Mouse (Mus musculus) neural tube, embryonic 15.5 days (tissue): Measurements from ENCODE around the gene Enox1. TPM values are rescaled to one million over a fixed set of nuclear protein-coding genes. Genes with fewer than 3 reads are reported as not detected.
"Not testable (repeated sequence)": the region's sequence is repeated elsewhere in the genome, so short reads cannot be mapped to it uniquely, and the experiment has no call there.

Experiments
- ATAC-seq: fragments of 200-750 bp; cut with Nextera tagmentation; 2 replicates; pipeline ENCODE4 v1.8.0; 2017; ENCODE audit warnings: mild to moderate bottlenecking, moderate TSS enrichment, moderate library complexity; ENCODE audit not compliant: low FRiP score
- H3K27ac ChIP-seq: fragments of 300-500 bp; sonication (generic); replicated peaks from 2 replicates; pipeline ENCODE4 v1.5.1; 2015; ENCODE audit warnings: mild to moderate bottlenecking, inconsistent platforms
- H3K27me3 ChIP-seq: fragments of 300-500 bp; sonication (generic); replicated peaks from 2 replicates; pipeline ENCODE4 v1.6.1; 2015; ENCODE audit warnings: inconsistent platforms
- H3K36me3 ChIP-seq: fragments of 300-500 bp; sonication (generic); 2 replicates; pipeline ENCODE4 v1.6.1; 2015; ENCODE audit warnings: inconsistent platforms
- H3K4me1 ChIP-seq: fragments of 300-500 bp; sonication (generic); 2 replicates; pipeline ENCODE4 v1.6.1; 2015; ENCODE audit warnings: inconsistent platforms
- H3K4me2 ChIP-seq: fragments of 300-500 bp; sonication (generic); 2 replicates; pipeline ENCODE4 v1.6.1; 2015; ENCODE audit warnings: inconsistent platforms, mild to moderate bottlenecking, moderate library complexity
- H3K4me3 ChIP-seq: fragments of 300-500 bp; sonication (generic); replicated peaks from 2 replicates; pipeline ENCODE4 v1.5.1; 2015; ENCODE audit warnings: mild to moderate bottlenecking, inconsistent platforms
- H3K9ac ChIP-seq: fragments of 300-500 bp; sonication (generic); replicated peaks from 2 replicates; pipeline ENCODE4 v1.6.1; 2015; ENCODE audit warnings: mild to moderate bottlenecking, inconsistent platforms
- H3K9me3 ChIP-seq: fragments of 300-500 bp; sonication (generic); replicated peaks from 2 replicates; pipeline ENCODE4 v1.6.1; 2016; ENCODE audit warnings: inconsistent platforms
- WGBS: fragments of 180-500 bp; shearing (Covaris S2); methylation state at CpG from one replicate; pipeline ENCODE4 v1.1.7; 2015; ENCODE audit warnings: mixed read lengths; 5-methylcytosine and 5-hydroxymethylcytosine counted together
- polyA plus RNA-seq: library from polyadenylated mRNA; unstranded; fragments of >200 nt; fragmentation: Nextera tagmentation; extraction: Ambion mirVana; gene quantifications from 2 replicates; pipeline ENCODE4 v1.2.1, GENCODE M21; 2015

The Enox1 gene
- polyA plus RNA-seq, 1 experiment from 2014 or later: 45.0 TPM

- WGBS: 88% methylated on average over 1 of the region's 1 CpGs
- Histone ChIP-seq H3K27me3 (no peaks in the 10 kb centered on the region), H3K4me1 (no peaks in the 10 kb centered on the region), H3K27ac (no peak overlapping the region), H3K36me3 (no peaks in the 10 kb centered on the region), H3K9ac (no peak overlapping the region), H3K9me3 (no peaks in the 10 kb centered on the region), H3K4me2 (no peak overlapping the region), H3K4me3 (no peak overlapping the region)
- ATAC-seq: no peak
Observed at GRCm38 (mm10) chr14:77526262-77526661, 369.7 kb downstream of the Enox1 start.

GRCm38 (mm10) chr14:77529201-77529600 is 372.6 kb downstream of the Enox1 start:
- no peaks in the 10 kb centered on the region for H3K36me3 ChIP-seq
- H3K4me3 ChIP-seq: no peak overlapping the region
- H3K27ac ChIP-seq: no peak overlapping the region
- H3K4me2 ChIP-seq: no peak overlapping the region
- H3K27me3 ChIP-seq: no peaks in the 10 kb centered on the region
- H3K4me1 ChIP-seq: peaks cover 1% of the 10 kb centered on the region; the same call in 1 of the 2 replicates
- WGBS: 77% methylated on average over 9 of the region's 9 CpGs
- no peak for ATAC-seq
- H3K9me3 ChIP-seq: no peaks in the 10 kb centered on the region
- H3K9ac ChIP-seq: no peak overlapping the region

GRCm38 (mm10) chr14:77529621-77530020 is 373.1 kb downstream of the Enox1 start:
- no peaks in the 10 kb centered on the region for H3K27me3 ChIP-seq
- no peak overlapping the region for H3K27ac ChIP-seq
- ATAC-seq: no peak
- no peaks in the 10 kb centered on the region for H3K9me3 ChIP-seq
- peaks cover 4% of the 10 kb centered on the region; the same call in 1 of the 2 replicates for H3K4me1 ChIP-seq
- no peak overlapping the region for H3K4me3 ChIP-seq
- no peak overlapping the region for H3K9ac ChIP-seq
- no peaks in the 10 kb centered on the region for H3K36me3 ChIP-seq
- H3K4me2 ChIP-seq: no peak overlapping the region
- WGBS: 86% methylated on average over 5 of the region's 5 CpGs

DNA sequence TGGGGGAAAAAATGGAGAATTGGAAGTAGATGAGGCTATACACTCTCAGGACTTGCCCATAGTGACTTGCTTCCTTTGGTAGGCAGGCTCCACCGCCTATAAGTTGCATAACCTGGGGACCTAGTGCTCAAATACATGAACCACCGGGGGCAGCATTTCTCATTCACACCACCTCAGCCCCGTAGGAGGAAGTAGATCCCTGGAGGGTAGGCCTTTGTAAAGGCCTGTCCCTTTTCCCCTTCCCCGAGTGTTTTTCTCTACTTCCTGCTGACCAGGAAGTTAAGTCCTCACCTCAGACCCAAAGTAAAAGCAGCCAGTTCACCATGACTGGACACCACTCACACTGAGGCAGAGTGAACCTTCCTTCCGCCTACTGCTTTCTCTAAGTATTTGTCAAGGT is 377.1 kb downstream of the Enox1 start:
- H3K4me1 ChIP-seq: peaks cover 4% of the 10 kb centered on the region; the same call in 1 of the 2 replicates
- H3K4me2 ChIP-seq: no peak overlapping the region
- no peak overlapping the region for H3K27ac ChIP-seq
- no peaks in the 10 kb centered on the region for H3K9me3 ChIP-seq
- H3K36me3 ChIP-seq: no peaks in the 10 kb centered on the region
- no peak overlapping the region for H3K4me3 ChIP-seq
- ATAC-seq: no peak
- no peaks in the 10 kb centered on the region for H3K27me3 ChIP-seq
- H3K9ac ChIP-seq: no peak overlapping the region
- 73% methylated on average over 5 of the region's 5 CpGs for WGBS

DNA sequence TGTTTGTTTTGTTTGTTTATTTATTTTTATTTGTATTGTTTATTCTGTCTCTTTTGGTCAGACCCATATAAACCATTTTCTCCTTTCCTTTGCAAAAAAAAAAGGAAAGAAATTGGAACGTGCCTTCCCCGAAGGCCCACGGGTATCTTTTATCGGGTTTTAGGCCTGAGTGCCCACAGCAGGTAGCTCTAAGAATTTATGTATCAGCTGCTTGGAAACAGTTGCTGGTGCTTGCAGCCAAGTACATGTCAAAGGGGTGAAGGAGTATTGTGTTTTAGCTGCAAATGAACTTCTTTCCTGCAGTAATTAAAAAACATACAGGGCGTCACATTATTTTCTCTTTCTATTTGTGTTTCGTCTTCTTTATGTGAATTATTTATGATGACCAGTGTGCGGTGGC is 377.6 kb downstream of the Enox1 start:
- H3K27me3 ChIP-seq: no peaks in the 10 kb centered on the region
- 36% methylated on average over 7 of the region's 7 CpGs for WGBS
- H3K27ac ChIP-seq: peak overlapping the region; percentile 51; the same call in 1 of the 2 replicates
- ATAC-seq: no peak
- no peak overlapping the region for H3K4me2 ChIP-seq
- H3K9ac ChIP-seq: no peak overlapping the region; the same call in 1 of the 2 replicates
- H3K9me3 ChIP-seq: no peaks in the 10 kb centered on the region
- no peaks in the 10 kb centered on the region for H3K36me3 ChIP-seq
- no peak overlapping the region for H3K4me3 ChIP-seq
- H3K4me1 ChIP-seq: peaks cover 4% of the 10 kb centered on the region; the same call in 1 of the 2 replicates

GRCm38 (mm10) chr14:77536592-77536991 is 380.0 kb downstream of the Enox1 start:
- Histone ChIP-seq H3K27ac (no peak overlapping the region), H3K4me3 (no peak overlapping the region), H3K27me3 (no peaks in the 10 kb centered on the region), H3K4me1 (peaks cover 4% of the 10 kb centered on the region; the same call in 1 of the 2 replicates), H3K9ac (no peak overlapping the region), H3K36me3 (no peaks in the 10 kb centered on the region), H3K9me3 (no peaks in the 10 kb centered on the region), H3K4me2 (no peak overlapping the region)
- ATAC-seq: no peak
- 85% methylated on average over 2 of the region's 2 CpGs for WGBS

- not testable (repeated sequence) for H3K9ac ChIP-seq, H3K4me1 ChIP-seq, ATAC-seq, H3K4me2 ChIP-seq, H3K27ac ChIP-seq, H3K4me3 ChIP-seq, H3K9me3 ChIP-seq, H3K36me3 ChIP-seq, H3K27me3 ChIP-seq
- WGBS: 79% methylated on average over 21 of the region's 21 CpGs
Observed at GRCm38 (mm10) chr14:77539563-77539962, 383.0 kb downstream of the Enox1 start.

DNA sequence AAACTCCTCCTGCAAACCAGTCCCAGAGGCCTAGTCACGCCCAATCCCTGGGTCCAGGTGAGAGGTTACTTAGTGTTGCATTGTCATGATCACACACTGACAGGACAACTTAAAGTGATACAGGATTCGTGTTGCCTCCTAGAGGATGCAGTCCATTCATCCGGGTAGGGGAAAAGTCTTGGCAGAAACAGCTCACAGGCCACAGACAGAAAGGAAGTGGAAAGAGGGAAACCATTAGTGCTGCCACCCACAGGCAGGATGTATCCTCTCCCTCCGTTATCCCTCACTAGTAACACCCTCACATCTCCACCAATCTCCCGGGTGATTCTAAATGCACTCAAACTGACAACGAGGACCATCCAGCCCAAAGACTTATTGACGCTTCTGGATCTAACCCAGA is 385.4 kb downstream of the Enox1 start:
- 0 out of 2 replicates have a peak, but pooled peaks cover 2% of the 10 kb centered on the region for H3K4me1 ChIP-seq
- H3K4me2 ChIP-seq: no peak overlapping the region
- no peak overlapping the region for H3K27ac ChIP-seq
- H3K4me3 ChIP-seq: no peak overlapping the region
- ATAC-seq: no peak
- no peak overlapping the region for H3K9ac ChIP-seq
- no peaks in the 10 kb centered on the region for H3K36me3 ChIP-seq
- no peaks in the 10 kb centered on the region for H3K9me3 ChIP-seq
- no peaks in the 10 kb centered on the region for H3K27me3 ChIP-seq
- WGBS: 84% methylated on average over 7 of the region's 7 CpGs

DNA sequence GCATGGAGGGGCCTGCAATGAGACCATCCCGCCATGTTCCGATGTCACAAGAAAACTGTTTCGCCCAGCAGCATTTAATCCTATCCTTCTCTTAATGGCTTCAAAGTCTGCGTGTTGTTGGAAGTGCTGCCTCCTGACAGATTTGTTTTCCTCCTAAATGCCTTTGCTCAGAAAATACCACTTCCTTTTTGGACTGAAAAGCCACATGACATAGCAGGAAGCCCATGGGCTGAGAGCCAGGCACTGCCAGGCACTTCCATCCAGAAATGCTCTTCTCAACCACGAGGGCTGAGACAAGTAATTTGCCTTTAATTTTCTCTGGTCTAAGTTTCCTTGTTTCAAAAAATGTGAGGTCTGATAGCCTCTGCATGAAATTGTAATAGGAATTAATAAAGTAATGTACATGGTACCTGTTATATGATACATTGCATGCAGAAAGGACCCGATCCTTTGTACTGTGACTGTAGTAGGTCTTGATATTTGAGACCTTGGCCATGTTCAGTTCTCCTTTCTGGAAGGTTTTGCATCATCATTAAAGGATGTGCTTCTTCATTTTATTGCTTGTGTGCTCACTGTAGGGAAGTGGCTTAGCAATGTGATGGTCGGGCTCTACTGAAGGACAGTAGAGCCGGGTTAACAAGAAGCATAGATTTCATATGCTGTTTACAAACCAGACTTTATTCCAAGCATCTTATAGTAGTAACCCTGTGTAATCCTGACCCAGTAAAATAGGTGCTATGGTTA is 390.1 kb downstream of the Enox1 start:
- Histone ChIP-seq H3K27ac (no peak overlapping the region), H3K9me3 (no peaks in the 10 kb centered on the region), H3K4me1 (0 out of 2 replicates have a peak, but pooled peaks cover 2% of the 10 kb centered on the region), H3K9ac (no peak overlapping the region), H3K36me3 (no peaks in the 10 kb centered on the region), H3K4me2 (no peak overlapping the region), H3K27me3 (no peaks in the 10 kb centered on the region), H3K4me3 (no peak overlapping the region)
- no peak for ATAC-seq
- WGBS: 87% methylated on average over 8 of the region's 8 CpGs

GRCm38 (mm10) chr14:77547351-77547750 is 390.8 kb downstream of the Enox1 start:
- no peaks in the 10 kb centered on the region for H3K36me3 ChIP-seq
- no peak overlapping the region for H3K9ac ChIP-seq
- no peaks in the 10 kb centered on the region for H3K9me3 ChIP-seq
- ATAC-seq: no peak
- WGBS: 71% methylated on average over 5 of the region's 5 CpGs
- H3K4me2 ChIP-seq: no peak overlapping the region
- H3K4me1 ChIP-seq: 0 out of 2 replicates have a peak, but pooled peaks cover 2% of the 10 kb centered on the region
- H3K27me3 ChIP-seq: no peaks in the 10 kb centered on the region
- H3K4me3 ChIP-seq: no peak overlapping the region
- H3K27ac ChIP-seq: no peak overlapping the region

GRCm38 (mm10) chr14:77548963-77549362 is 392.4 kb downstream of the Enox1 start:
- H3K4me3 ChIP-seq: no peak overlapping the region
- H3K4me1 ChIP-seq: 0 out of 2 replicates have a peak, but pooled peaks cover 2% of the 10 kb centered on the region
- no peaks in the 10 kb centered on the region for H3K36me3 ChIP-seq
- H3K9me3 ChIP-seq: no peaks in the 10 kb centered on the region
- no peaks in the 10 kb centered on the region for H3K27me3 ChIP-seq
- H3K4me2 ChIP-seq: no peak overlapping the region
- no peak overlapping the region for H3K9ac ChIP-seq
- no peak overlapping the region for H3K27ac ChIP-seq
- WGBS: 80% methylated on average over 5 of the region's 5 CpGs
- ATAC-seq: no peak

DNA sequence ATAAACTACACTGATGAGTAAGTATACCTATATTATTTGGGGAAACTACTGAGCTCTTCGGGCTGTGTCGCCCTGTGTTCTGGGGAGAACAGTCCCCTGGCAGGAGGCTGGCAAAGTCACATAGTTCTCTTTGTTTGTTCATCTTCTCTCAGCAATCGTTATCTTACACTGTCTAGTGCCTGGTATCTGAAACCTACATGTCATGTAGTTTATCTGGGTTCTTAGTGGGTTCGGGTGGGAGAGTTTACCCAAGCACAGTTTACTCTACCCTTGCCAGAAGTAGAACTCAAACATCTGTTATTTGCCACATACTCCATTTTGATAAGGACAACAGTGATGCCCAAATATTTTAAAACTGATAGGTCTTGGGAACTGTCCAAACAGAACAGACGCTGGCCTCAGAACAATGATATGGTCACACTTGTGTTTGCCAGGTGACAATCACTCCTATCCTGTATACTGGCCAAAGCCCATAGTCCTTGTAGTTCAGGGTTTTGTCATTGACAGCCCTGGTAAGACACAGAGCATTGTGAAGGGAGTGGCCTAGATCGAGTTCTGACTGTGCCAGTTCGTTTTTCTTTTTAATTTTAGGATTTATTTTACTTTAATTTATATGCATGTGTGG is 401.0 kb downstream of the Enox1 start:
- Histone ChIP-seq H3K27ac (no peak overlapping the region), H3K4me2 (no peak overlapping the region), H3K9ac (no peak overlapping the region), H3K4me1 (no peaks in the 10 kb centered on the region), H3K27me3 (no peaks in the 10 kb centered on the region), H3K36me3 (no peaks in the 10 kb centered on the region), H3K4me3 (no peak overlapping the region), H3K9me3 (no peaks in the 10 kb centered on the region)
- 88% methylated on average over 7 of the region's 7 CpGs for whole genome bisulfite sequencing
- ATAC-seq: no peak
